Mouse (Mus musculus): ENCODE measurements around the gene Orai2.
"Not testable (repeated sequence)": the region's sequence is repeated elsewhere in the genome, so short reads cannot be mapped to it uniquely, and the experiment has no call there.

The Orai2 gene

DNA sequence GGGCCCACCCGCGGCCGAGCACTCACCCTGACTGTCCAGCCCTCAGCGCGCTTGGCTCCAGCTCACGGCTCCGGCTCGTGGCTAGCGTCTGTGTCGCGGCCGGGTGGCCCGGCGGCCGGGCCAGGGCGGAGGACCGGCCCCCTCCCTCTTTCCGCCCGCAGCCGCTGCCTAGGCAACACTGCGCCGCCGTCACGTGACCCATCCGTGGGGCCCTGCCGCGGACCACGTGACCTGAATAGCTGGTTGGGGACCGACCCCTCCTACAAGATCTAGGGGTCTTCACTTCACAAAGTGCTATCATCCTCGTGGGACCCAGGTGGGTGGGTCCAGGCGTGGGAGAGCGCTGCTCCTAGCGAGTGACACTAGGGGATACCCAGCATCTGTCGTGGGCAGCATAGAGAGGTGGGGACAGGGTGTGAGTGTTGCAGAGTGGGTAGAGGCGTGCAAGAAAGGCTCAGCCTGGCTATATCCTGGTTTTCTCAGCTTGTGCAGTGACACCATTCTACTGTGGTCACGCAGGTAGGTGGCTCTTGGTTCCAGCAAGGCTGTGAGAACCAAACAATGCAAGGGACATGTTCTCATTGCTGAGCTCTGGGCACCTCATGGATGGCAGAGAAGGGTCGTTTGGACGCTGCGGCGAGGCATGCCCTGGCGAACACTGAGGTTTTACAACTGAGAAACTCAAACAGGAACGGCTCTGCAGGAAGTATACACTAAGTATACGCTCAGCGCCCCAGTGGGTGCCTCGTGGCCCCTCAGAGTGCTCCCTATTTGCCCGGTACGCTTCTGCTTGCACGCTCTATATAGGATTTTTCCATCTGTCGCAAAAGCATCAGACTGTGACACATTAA, at the start of gene Orai2:
Gene Orai2, minus strand, starts transcription at position 202 of the 851 bp plus-strand sequence.
- DNase-seq (ENCODE audit: low read depth, low spot score): peak; percentile 80

DNA sequence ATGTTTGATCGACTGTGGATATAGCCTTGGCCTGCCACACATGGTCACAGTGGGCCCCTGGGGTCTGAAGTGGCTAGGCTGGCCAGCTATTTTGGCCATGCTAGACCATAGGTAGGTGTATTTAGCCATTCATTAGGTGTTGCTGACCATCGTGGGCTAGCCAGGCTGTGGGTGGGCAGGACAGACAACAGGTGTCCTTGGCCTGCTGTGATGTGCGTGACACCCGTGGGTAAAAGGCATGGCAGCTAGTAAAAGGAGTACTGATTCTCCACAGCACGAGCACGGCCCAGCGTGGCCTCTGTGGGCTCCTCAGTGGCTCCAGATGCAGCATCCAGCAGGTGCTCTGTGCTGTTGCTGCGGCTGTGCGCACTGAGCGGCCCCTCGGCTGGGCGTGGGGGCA, 48.1 kb upstream of the Orai2 start:
- DNase-seq (ENCODE audit: low read depth, low spot score): no peak

DNA sequence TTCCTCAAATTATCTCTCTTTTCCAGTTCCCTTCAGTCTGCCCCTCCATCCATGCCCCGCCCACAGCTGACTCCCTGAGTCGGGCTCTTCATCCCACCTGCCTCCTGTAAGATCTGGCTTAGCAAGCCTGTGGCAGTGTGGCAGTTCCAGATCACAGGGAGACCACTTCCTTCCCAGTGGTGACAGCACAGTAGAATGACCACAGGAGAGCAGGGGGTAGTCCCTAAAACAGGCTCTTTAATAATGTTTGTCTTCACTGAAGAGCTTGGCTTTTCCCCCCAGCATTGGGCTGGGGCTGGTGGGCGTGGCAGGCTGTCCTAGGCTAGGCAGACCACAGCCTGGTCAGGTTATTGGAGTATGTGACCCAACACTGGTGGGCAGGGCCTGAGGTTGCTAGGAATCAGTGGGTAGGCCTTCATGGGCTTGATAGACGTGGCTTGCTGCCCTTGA, 47.4 kb upstream of the Orai2 start:
- DNase-seq (ENCODE audit: low read depth, low spot score): no peak

DNA sequence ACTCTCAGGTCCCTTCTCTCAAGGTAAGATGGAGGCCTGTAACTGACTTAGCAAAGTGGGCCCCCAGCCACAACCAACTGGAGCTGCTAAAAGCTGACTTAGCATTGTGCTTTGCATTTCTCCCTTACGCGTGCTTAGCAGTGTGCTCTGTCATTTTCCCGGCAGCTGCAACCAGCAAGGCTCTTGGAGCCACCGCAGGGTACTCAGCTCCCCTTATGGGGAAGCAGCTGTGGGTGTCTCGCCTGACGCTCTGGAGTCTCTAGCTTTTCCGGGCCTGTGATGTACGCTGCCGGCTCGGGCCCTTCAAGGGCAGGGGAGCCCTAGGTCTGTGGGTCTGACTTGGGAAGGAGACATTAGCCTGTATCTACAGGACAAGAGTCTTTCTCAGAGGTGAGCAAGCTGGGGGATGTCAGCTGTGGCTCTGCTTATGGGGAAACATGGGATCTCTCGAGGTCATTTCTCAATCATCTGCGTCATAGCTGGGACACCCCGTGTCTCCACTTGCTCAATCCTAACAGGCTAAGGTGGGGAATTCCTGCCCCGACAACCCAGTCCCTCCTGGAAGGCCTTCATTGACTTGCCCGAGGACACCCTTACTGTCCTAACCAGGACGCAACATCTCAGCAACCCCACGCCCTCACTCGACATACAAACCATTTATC, 46.6 kb upstream of the Orai2 start:
- DNase-seq (ENCODE audit: low read depth, low spot score): no peak

DNA sequence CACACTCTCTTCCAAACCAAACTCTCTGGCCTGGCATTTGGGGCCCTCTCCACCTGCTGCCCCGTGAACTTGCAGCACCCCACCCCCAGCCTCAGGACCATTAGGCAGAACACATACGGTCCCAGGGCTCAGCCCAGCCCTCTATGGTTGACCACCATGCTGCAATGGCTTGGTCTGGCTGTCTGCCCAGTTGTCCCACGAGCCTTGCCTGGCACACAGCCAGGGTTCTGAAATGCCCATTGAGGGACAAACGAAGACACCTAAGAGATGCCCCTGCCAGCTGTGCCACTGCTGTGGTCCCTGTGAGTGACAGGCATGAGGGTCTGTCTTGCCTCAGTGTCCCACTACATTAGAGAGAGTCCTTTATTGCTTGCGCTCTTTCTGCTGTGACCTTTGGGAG, 45.4 kb upstream of the Orai2 start:
- no peak for DNase-seq (ENCODE audit: low read depth, low spot score)

DNA sequence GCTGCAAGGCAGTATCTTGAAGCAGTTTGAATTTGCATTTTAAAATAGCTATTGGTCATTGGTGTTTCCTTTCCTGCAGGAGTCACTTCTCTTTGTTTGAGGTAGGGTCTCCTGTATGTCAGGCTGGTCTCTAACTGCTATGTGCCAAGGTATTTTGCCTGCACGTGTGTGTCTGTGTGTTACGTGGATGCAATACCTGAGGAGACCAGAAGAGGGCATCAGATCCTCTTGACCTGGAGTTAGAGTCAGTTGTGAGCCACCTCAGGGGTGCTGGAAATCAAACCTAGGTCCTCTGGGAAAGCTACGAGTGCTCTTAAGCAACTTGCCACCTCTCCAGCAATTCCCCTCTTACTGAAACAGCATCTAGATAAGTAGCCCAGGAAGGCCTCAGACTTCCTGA, 44.7 kb upstream of the Orai2 start:
- no peak for DNase-seq (ENCODE audit: low read depth, low spot score)

DNA sequence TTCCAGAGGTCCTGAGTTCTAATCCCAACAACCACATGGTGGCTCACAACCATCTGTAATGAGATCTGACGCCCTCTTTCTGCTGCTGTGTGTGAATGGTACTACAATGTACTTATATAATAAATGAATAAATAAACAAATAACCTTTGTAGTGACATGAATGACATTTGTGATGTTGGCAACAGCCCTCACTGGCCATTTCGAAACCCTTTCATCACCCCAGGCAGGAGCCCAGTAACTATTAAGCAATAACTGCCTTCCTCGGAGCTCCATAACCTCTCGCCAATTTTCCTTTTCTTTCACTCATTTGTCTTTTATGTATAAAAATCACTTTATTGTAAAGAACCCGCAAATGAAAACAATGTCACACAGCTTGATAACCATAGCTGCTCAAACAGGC, 43.2 kb upstream of the Orai2 start:
- DNase-seq (ENCODE audit: low read depth, low spot score): no peak

DNA sequence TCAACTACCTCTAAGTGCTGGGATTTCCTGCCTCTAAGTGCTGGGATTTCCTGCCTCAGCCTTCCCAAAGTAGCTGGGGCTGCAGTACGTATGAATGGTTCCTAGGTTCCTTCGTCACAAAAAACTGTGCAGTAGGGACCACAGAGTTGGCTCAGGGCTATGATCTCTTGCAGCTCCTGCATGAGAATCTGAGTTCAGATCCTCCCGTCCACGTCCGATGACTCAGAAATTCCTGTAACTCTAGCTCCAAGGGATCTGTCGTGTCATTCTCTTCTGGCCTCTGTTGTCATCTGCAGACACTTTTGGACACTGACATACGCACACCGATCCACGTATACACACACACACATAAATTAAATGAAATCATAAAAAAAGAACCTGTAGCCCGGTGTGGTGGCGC, 42.2 kb upstream of the Orai2 start:
- no peak for DNase-seq (ENCODE audit: low read depth, low spot score)

DNA sequence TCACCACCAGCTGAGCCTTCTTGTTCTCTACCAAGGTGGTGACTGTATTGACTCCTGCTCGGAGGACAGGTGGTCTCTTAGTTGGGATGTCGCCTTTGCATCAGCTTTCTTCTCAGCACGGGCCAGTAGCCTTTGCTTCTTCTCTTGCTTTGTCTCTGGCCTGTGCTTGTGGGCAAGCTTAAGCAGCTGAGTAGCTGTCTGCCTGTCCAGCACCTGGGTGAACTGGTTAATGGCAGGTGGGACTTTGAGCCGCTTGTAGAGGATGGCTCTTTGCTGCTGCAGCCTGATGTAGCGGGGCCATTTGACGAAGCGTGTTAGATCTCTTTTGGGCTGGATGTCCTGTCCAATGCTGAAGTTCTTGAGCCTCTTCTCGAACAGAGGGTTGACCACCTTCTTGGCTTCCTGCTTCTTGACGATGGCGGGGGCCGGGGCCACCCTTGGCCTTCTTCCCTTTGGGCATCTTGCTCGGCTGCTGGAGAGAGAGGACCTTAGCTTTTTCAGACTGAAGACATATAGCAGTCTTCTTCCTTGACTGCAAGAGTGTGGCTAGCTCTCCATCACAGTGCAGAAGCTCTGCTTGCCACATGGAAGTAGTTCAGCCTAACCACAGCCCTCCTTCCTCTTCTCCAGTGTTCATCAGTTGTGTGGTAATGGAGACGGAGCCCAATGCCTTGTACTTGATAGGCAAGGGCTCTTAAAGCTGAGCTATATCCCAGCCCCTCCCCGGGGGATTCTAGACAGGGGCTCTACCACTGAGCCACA, 41.0 kb upstream of the Orai2 start:
- not testable (repeated sequence) for DNase-seq (ENCODE audit: low read depth, low spot score)

DNA sequence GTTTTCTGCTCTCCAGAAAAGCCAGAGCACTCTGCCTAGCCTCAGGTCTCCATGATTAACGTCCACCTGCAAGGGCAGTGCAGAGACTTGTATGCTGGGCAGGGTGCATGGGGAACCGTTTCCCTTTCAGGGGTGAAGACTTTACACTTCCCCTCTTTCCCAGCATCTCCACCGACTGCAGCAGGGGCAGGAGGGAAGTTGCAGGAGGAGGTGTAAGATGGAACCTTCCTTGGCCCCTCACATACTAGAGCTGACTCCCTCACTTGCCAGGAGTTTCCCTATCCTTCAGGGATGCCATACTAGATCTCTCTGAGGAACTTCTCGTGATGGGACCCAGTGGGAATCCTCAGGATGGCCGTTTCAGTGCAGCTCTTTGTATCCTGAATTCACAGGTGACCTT, 40.0 kb upstream of the Orai2 start:
- no peak for DNase-seq (ENCODE audit: low read depth, low spot score)

DNA sequence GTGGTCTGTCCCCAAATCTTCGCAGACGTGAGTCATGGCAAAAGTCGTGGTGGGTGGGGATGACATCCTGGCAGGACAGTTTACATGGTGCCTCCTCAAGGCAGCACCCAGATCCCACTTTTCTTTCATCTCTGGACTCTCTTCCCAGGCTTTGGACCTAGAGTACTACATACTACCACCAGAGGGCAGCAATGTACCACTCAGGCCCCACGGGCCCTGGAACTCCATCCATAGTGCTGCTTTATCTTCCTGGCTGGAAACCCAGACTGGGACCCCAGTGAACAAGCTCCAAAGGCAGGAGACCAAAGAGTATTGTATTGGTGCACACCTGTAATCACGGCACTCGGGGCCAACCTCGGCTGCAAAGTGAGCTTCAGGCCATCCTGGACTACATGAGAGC, 31.3 kb upstream of the Orai2 start:
- peak; percentile 87 for DNase-seq (ENCODE audit: low read depth, low spot score)

DNA sequence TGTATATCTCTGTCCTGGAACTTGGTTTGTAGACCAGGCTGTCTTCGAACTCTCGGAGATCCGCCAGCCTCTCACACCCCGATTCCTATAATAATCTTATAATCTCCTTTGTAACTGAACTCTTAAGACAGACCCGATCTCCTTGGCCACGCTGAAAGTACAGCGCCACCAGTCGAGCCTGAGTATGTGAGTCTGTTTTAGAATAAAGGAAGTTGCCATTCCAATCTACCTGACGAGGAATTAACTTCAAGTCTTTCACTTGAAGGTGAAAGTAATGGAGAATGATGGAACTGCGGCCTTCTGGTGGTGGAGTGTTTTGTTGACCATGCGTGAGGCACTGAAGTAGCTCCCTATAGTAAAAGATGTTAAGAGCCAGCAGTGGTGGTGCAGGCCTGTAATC, 29.0 kb upstream of the Orai2 start:
- DNase-seq (ENCODE audit: low read depth, low spot score): no peak

DNA sequence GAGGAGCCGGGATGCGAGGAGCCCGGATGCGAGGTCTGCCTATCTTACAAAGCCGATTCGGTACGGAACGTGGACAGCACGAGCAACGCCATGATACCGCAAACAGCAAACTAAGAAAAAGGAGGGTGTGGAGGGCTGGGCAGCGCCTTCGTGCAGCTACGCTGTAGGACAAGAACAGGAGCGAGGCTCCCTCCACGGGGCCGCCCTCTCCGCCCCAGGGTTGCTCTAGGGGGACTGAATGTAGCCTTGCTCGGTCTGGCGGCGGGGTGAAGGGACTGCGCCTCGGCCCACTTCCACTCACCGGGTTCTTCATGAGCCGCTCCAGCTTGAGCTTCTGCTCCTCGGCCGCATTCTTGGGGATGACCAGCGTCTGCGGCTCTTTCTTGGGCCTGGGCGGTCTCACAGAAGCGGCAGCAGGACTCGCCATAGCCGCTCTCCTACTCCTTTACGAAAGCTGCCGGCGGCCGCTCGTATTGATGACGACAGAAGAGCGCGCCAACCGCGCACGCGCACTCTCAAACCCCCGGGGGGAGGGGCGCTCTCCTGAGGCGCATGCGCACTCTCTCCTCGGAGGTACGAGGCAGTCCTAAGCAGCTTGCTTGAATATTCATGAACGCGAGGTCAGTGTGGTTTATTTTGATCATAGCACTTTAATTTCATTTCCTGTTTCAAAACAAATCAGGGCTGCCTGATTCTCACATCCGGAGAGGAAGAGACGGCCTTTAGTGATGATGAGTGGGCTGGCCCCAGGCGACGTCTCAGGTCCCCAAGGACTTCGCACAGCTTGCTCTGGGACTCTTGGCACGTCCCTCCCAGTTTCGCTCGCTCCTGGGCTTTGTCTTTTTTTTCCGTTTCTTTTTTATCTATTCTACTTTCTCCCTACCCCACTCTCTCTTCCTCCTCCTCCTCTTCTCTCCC, 28.2 kb upstream of the Orai2 start, which contains the start of gene Prkrip1:
Gene Prkrip1, minus strand, starts transcription at position 490 of the 918 bp plus-strand sequence.
- peak; percentile 99 for DNase-seq (ENCODE audit: low read depth, low spot score)

DNA sequence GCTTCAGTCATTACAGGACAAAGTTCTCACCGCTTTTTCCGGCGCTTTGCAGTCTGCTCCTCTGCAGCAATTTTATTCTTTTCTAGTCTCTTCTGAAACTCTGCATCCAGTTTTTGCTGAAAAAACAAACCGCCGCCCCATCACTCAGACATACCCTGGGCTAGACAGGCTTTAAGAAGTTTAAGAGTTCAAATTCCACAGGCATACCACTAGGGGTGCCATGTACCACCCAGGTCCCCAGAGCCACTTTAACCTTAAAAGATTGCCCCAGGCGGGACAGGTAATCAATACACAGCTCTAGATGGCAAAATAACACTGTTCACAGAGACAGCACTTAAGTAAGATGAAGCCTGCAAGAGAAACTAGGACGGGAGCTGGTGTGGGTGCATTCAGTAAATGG, 21.4 kb upstream of the Orai2 start:
- DNase-seq (ENCODE audit: low read depth, low spot score): no peak

DNA sequence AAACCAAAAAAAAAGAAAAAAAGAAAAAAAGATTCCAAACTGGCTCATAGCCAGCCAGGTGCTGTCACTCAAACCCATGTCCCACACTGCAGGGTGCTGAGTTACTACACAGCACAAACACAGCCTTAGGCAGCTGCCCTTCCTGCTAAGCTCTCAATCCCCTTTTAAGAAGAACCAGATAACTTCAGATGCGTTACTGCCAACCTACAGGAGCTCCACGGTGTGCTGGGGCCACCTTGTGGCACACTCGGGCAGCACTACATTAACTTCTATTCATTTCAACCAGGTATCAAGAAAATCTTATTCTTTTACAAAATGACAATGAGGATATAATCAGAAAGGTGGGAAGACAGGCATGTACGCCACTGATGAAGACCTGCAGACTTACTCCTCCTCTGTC, 16.2 kb upstream of the Orai2 start:
- DNase-seq (ENCODE audit: low read depth, low spot score): peak; percentile 41

DNA sequence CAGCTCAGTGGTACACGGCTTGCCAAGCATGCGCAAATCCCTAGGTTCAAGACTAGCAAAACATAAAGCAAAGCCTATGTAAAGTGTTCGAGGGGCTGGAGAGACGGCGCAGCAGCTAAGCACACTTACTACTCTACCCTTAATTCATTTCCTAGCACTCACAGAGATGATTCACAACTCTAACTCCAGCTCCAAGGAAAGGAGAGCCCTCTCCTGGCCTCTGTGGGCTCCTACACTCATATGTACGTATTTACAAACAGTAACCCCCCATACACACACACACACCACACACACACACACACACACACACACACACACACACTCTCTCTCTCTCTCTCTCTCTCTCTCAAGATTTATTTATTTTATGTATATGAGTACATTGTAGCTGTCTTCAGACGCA, 13.3 kb upstream of the Orai2 start:
- no peak for DNase-seq (ENCODE audit: low read depth, low spot score)

DNA sequence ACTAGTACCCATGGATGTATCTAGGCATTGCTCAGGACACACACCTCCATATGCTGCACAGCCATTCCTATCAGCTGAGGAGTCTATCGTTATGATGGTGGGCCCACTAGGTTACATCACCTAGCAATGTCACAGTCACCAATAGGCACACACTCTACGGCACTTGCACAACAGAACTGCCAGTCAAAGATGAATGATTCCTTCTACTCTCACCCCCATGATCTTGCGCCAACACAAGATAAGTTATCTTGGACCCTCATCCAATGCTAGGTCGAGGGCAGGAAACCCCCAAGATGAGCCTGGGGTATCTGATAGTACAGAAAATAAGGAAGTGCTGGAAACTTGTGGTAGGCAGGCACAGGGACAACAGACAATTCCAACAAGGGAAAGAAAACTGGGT, 12.3 kb upstream of the Orai2 start:
- no peak for DNase-seq (ENCODE audit: low read depth, low spot score)

DNA sequence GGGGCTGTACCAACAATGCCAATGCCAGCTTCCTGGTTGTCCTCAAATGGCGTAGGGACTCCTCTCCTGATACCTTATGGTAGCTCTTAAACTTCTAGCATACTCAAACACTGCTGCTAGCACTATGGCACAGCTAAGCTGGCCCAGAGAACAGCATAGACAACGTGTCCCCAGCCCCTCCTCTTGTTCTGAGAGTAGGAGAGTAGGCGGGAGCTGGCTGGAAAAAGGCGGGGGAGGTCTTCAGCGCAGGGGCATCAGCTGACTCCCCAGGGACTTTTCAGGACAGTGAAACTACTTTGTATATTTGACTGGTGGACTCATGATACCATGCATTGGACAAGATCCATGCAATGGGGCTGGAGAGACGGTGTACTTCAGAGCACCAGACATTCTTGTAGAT, 11.5 kb upstream of the Orai2 start:
- no peak for DNase-seq (ENCODE audit: low read depth, low spot score)

DNA sequence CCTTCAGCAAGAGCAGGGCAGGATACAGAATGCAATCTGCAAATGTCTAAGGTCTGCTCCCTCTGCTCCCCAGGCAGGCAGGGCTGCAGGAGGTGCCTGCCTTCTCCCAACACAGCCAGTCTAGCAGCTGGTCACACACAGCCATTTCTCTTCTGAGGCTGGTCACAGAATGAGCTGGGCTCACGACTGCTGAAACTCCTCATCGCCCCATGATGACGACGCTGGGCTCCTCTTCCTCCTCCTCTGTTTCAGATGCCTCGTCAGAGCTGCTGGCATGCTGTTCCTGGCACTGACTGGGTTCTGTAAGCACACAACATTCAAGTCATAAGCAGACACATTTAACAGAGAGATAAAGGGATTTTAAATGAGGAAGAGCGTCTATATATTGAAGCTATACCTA, 10.7 kb upstream of the Orai2 start:
- no peak for DNase-seq (ENCODE audit: low read depth, low spot score)

DNA sequence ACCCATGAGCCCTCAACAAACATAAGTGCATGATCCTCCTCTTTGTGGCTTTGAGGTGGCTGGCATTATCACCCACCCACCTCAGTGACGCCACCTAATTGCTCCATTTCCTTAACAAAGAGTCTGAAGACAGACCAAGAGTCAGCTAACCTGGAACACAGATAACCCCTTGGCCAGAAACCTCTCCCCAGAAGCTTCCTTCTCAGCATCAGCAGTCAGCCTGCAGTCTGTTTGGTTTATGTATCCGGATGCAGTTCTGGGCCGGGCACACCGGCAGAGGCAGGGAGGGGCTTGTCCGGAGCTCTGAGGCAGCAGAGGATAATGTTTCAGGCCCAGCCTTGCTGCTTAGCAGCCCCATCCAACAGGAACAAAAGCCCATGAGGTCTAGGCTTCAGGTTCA, 9.1 kb upstream of the Orai2 start:
- no peak for DNase-seq (ENCODE audit: low read depth, low spot score)

Data from mesoderm, embryonic 11.5 days (tissue).